ENCODE assay signal across 8 mouse cellular contexts in the genomic region with DNA sequence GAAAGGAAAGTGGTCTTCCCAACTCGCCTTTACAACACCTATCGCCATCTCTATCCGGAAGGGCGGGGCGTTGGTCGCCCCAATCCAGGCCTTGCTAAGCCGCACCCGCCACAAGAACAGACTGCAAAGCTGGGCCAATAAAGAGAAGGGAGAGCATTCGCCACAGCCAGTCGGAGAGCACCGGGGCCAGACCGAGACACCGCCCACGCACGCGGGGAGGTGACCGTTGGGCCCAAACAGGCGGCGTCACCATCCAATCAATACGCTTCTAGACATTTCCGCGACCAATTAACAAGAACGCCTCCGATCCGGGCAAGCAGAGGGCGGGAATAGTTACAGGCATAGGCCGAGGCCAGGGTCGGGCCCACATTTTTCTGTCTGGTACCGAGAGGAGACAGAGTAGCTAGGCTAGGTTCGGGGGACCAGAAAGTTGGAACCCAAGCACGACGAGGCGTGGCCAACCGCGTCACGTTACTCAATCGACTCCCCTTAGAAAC. TPM values are rescaled to one million over a fixed set of nuclear protein-coding genes. Genes with fewer than 3 reads are reported as not detected.
DNase-seq lines count a peak whose midpoint lies in the region; ATAC-seq lines count a peak whose summit lies in the region.

No protein-coding gene starts in this region.

- peaks cover 8% of the 10 kb centered on the region for H3K36me3 ChIP-seq in lung, embryonic 16.5 days (ENCODE audit: control insufficient read depth, insufficient read depth, low read length)

- H3K4me1 ChIP-seq in lung, embryonic 16.5 days (replicated peaks; ENCODE audit: control insufficient read depth, insufficient read depth, low read length) = peaks cover 12% of the 10 kb centered on the region

- no peaks in the 10 kb centered on the region for H3K9me3 ChIP-seq in lung, embryonic 16.5 days (ENCODE audit: control insufficient read depth, low read length)

- ATAC-seq in hematopoietic stem cell, adult 5-6 weeks (replicated peaks in 1 of 2; ENCODE audit: insufficient read depth in 1 of 2, low FRiP score in 2 of 2, low TSS enrichment in 1 of 2, low read depth in 1 of 2, poor library complexity in 2 of 2, severe bottlenecking in 2 of 2) = peak; percentile 93 to 94
- peak; percentile 96 for ATAC-seq in lung, embryonic 16.5 days (ENCODE audit: low read depth)

- WGBS in lung, embryonic 16.5 days = under 1% methylated on average over 37 of the region's 37 CpGs

- H3K9ac ChIP-seq in lung, embryonic 16.5 days (ENCODE audit: low read length) = peak overlapping the region; percentile 99

- H3K27ac ChIP-seq in lung, embryonic 16.5 days (ENCODE audit: low read length) = peak overlapping the region; percentile 99

- no peaks in the 10 kb centered on the region for H3K27me3 ChIP-seq in lung, embryonic 16.5 days (ENCODE audit: control insufficient read depth, insufficient read depth, low read depth, low read length)

- peak; percentile 96 for DNase-seq in MEL-GATA-1-ER (ENCODE audit: extremely low read depth, low read depth)
- peak; percentile 94 for DNase-seq in cerebellum, adult 8-10 months
- peak; percentile 96 for DNase-seq in forelimb bud, embryonic 11.5 days (ENCODE audit: low read depth, low spot score)
- DNase-seq in layer of hippocampus, adult 9-10 months (ENCODE audit: low spot score) = peak; percentile 95
- DNase-seq in ovary, postnatal 10 days (ENCODE audit: low spot score) = peak; percentile 74
- peak; percentile 95 to 96 for DNase-seq in thymus, postnatal 10 days (ENCODE audit: low spot score in 2 of 2)

- peak overlapping the region; percentile 77 for H3K4me2 ChIP-seq in lung, embryonic 16.5 days (ENCODE audit: low read depth, low read length)

- peak overlapping the region; percentile 96 for H3K4me3 ChIP-seq in lung, embryonic 16.5 days (ENCODE audit: low read length)

RNA-seq across cellular contexts. Expression of a gene that starts 0.5 kb away (rescaled TPM):
- total RNA-seq in hematopoietic stem cell, adult 5-6 weeks (2017) = 81.0 and 90.4 TPM in 2 replicates
- 75.3 and 80.2 TPM in 2 replicates for polyA plus RNA-seq in lung, embryonic 16.5 days (2015; fragmentation: Nextera tagmentation; extraction: Ambion mirVana)

RNA-seq across cellular contexts. Expression of a gene that starts 27.3 kb away (rescaled TPM):
- total RNA-seq in hematopoietic stem cell, adult 5-6 weeks (2017) = 84.4 and 149 TPM in 2 replicates
- 15.1 and 15.7 TPM in 2 replicates for polyA plus RNA-seq in lung, embryonic 16.5 days (2015; fragmentation: Nextera tagmentation; extraction: Ambion mirVana)

RNA-seq across cellular contexts. Expression of a gene that starts 48.2 kb away (rescaled TPM):
- 0.56 TPM in 1 of 2 replicates, not detected in the other for total RNA-seq in hematopoietic stem cell, adult 5-6 weeks (2017)
- polyA plus RNA-seq in lung, embryonic 16.5 days (2015; fragmentation: Nextera tagmentation; extraction: Ambion mirVana) = not detected in 2 replicates

Comparison
In these comparisons a context has a peak if more than half of its experiments do, and no peak if none do; other contexts are left out.
1. Peak in every context shown above with its lines: DNase-seq, ATAC-seq, H3K4me3 ChIP-seq and H3K27ac ChIP-seq.